Mouse (Mus musculus) lung, embryonic 14.5 days (tissue): ENCODE data around the gene Irs2. TPM values are rescaled to one million over a fixed set of nuclear protein-coding genes. Genes with fewer than 3 reads are reported as not detected.
A peak's percentile ranks its signal among the peaks of the same experiment; 100 is the strongest.

Experiments
- ATAC-seq: fragments of 200-750 bp; cut with Nextera tagmentation; 2 replicates; pipeline ENCODE4 v1.8.0; 2017; ENCODE audit warnings: mild to moderate bottlenecking, moderate TSS enrichment, moderate library complexity; ENCODE audit not compliant: insufficient read depth
- DNase-seq: peaks from one replicate; pipeline ENCODE4 v3.0.0-alpha.2; 2015
- H3K27ac ChIP-seq: fragments of 300-500 bp; sonication (generic); 2 replicates; pipeline ENCODE4 v1.5.1; 2014; ENCODE audit warnings: low read depth, mild to moderate bottlenecking, moderate library complexity
- H3K27me3 ChIP-seq: fragments of 300-500 bp; sonication (generic); 2 replicates; pipeline ENCODE4 v1.6.1; 2014; ENCODE audit warnings: low read length, control low read depth; ENCODE audit not compliant: insufficient read depth
- H3K36me3 ChIP-seq: fragments of 300-500 bp; sonication (generic); 2 replicates; pipeline ENCODE4 v1.6.1; 2014; ENCODE audit warnings: control low read depth; ENCODE audit not compliant: insufficient read depth
- H3K4me1 ChIP-seq: fragments of 300-500 bp; sonication (generic); 2 replicates; pipeline ENCODE4 v1.6.1; 2014; ENCODE audit warnings: antibody characterized with exemption, control low read depth; ENCODE audit not compliant: insufficient read depth
- H3K4me2 ChIP-seq: fragments of 300-500 bp; sonication (generic); 2 replicates; pipeline ENCODE4 v1.6.1; 2014; ENCODE audit warnings: mild to moderate bottlenecking
- H3K4me3 ChIP-seq: fragments of 300-500 bp; sonication (generic); 2 replicates; pipeline ENCODE4 v1.5.1; 2014; ENCODE audit warnings: low read depth, low read length
- H3K9ac ChIP-seq: fragments of 300-500 bp; sonication (generic); 2 replicates; pipeline ENCODE4 v1.6.1; 2014
- H3K9me3 ChIP-seq: fragments of 300-500 bp; sonication (generic); 2 replicates; pipeline ENCODE4 v1.6.1; 2016; ENCODE audit warnings: low read depth, low read length, control low read depth
- CTCF ChIP-seq: IDR thresholded peaks from 2 replicates; pipeline ENCODE4 v1.5.1; 2016; ENCODE audit warnings: antibody characterized with exemption, low read depth
- WGBS: fragments of 180-500 bp; shearing (Covaris S2); extraction: QIAGEN DNeasy Blood & Tissue Kit; methylation state at CpG from one replicate; pipeline ENCODE4 v1.1.7; 2014; 5-methylcytosine and 5-hydroxymethylcytosine counted together
- polyA plus RNA-seq: library from polyadenylated mRNA; unstranded; fragments of >200 nt; fragmentation: Nextera tagmentation; extraction: Ambion mirVana; gene quantifications from 2 replicates; pipeline ENCODE4 v1.2.1, GENCODE M21; 2014

Gene Irs2
- polyA plus RNA-seq, 1 experiment from 2014 or later = 5.7 TPM

- Histone ChIP-seq H3K9me3 (no peaks in the 10 kb centered on the region), H3K27ac (no peak overlapping the region), H3K4me3 (no peak overlapping the region), H3K9ac (no peak overlapping the region), H3K4me2 (no peak overlapping the region), H3K4me1 (peaks cover 10% of the 10 kb centered on the region; the same call in 1 of the 2 replicates), H3K36me3 (no peaks in the 10 kb centered on the region), H3K27me3 (no peaks in the 10 kb centered on the region)
- 50% methylated on average over 5 of the region's 5 CpGs for WGBS
- ATAC-seq (no peak), DNase-seq (no peak)
- TF ChIP-seq CTCF = no peak
Measured at GRCm38 (mm10) chr8:10952706-10953105, 55.6 kb downstream of the Irs2 start.

- peaks cover 9% of the 10 kb centered on the region; the same call in 1 of the 2 replicates for H3K4me1 ChIP-seq
Measured at GRCm38 (mm10) chr8:10952235-10952634, 56.0 kb downstream of the Irs2 start.

GRCm38 (mm10) chr8:10951567-10951966 lies 56.7 kb downstream of the Irs2 start:
- Histone ChIP-seq H3K9me3 (no peaks in the 10 kb centered on the region), H3K27ac (no peak overlapping the region), H3K4me2 (no peak overlapping the region), H3K4me1 (peaks cover 11% of the 10 kb centered on the region), H3K36me3 (no peaks in the 10 kb centered on the region), H3K27me3 (no peaks in the 10 kb centered on the region), H3K4me3 (no peak overlapping the region), H3K9ac (no peak overlapping the region)
- no peak for DNase-seq
- WGBS = 74% methylated on average over 4 of the region's 4 CpGs
- no peak for ATAC-seq
- no peak for TF ChIP-seq CTCF

More at GRCm38 (mm10) chr8:10952235-10952634, 56.0 kb downstream of the Irs2 start:
- no peak overlapping the region for H3K9ac ChIP-seq
- no peaks in the 10 kb centered on the region for H3K9me3 ChIP-seq
- no peak for DNase-seq
- TF ChIP-seq CTCF = no peak
- H3K4me2 ChIP-seq = no peak overlapping the region
- no peaks in the 10 kb centered on the region for H3K27me3 ChIP-seq
- H3K36me3 ChIP-seq = no peaks in the 10 kb centered on the region
- H3K4me3 ChIP-seq = no peak overlapping the region
- no peak for ATAC-seq
- no peak overlapping the region for H3K27ac ChIP-seq
- WGBS = 89% methylated on average over 2 of the region's 2 CpGs

GRCm38 (mm10) chr8:10945939-10946740 lies 62.1 kb downstream of the Irs2 start:
- Histone ChIP-seq H3K4me2 (peak overlapping the region; percentile 57), H3K9ac (peak overlapping the region; percentile 30; the same call in 1 of the 2 replicates), H3K27ac (peak overlapping the region; percentile 83), H3K9me3 (no peaks in the 10 kb centered on the region), H3K4me1 (peaks cover 22% of the 10 kb centered on the region), H3K27me3 (no peaks in the 10 kb centered on the region), H3K4me3 (peak overlapping the region; percentile 3; the same call in 1 of the 2 replicates), H3K36me3 (no peaks in the 10 kb centered on the region)
- DNase-seq (peak; percentile 96), ATAC-seq (peak; percentile 95)
- WGBS = 2% methylated on average over 23 of the region's 23 CpGs
- TF ChIP-seq CTCF = no peak

DNA sequence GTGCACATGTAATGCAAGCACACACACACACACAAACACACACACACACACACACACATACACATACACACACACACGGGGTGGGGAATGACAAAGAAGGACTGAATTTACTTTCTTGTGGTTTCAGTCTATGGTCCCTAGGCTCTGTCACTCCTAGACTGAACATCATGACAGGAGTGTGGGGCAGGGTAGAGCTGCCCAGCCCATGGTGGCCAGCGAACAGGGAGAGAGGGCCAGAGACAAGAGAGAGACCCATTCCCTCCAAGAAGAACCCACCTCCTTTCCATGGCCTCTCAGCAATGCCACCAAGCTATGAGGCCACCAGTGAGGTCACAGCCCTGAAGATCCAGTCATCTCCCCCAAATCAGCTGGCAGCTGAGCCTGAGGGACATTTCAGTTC lies 62.8 kb downstream of the Irs2 start:
- no peak for TF ChIP-seq CTCF
- Histone ChIP-seq H3K9me3 (no peaks in the 10 kb centered on the region), H3K27me3 (no peaks in the 10 kb centered on the region), H3K36me3 (no peaks in the 10 kb centered on the region), H3K27ac (peak overlapping the region; percentile 83), H3K9ac (no peak overlapping the region), H3K4me1 (peaks cover 22% of the 10 kb centered on the region), H3K4me2 (peak overlapping the region; percentile 57; the same call in 1 of the 2 replicates), H3K4me3 (no peak overlapping the region)
- DNase-seq (no peak), ATAC-seq (no peak)
- WGBS = 81% methylated on average over 2 of the region's 2 CpGs

GRCm38 (mm10) chr8:10943314-10944060 lies 64.8 kb downstream of the Irs2 start:
- TF ChIP-seq CTCF = no peak
- no peak overlapping the region for H3K4me3 ChIP-seq
- H3K36me3 ChIP-seq = no peaks in the 10 kb centered on the region
- 0 out of 2 replicates have a peak, but pooled peaks cover 6% of the 10 kb centered on the region for H3K27me3 ChIP-seq
- DNase-seq = peak; percentile 83
- H3K9ac ChIP-seq = no peak overlapping the region
- H3K4me2 ChIP-seq = no peak overlapping the region
- ATAC-seq = peak; percentile 14; the same call in 1 of the 2 replicates
- 60% methylated on average over 9 of the region's 9 CpGs for WGBS
- no peak overlapping the region for H3K27ac ChIP-seq
- no peaks in the 10 kb centered on the region for H3K9me3 ChIP-seq
- peaks cover 22% of the 10 kb centered on the region for H3K4me1 ChIP-seq

DNA sequence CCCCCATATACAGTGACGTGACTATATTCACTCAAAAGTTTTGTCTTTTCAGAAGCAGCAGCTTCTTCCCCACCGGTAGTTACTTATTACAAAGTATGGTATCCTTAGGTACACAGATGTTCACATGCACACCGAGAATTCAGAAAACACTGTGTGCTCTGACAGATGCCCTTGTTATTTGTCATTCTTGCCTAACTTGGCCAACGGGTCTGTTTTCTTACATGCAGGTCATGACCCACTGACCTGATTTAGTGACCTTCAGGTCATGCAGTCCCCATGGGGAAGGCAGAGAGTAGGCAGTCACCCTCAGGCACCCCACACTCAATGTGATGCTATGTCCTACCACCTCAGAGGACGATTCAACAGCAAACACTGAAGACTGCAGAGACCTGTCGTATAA lies 68.4 kb downstream of the Irs2 start:
- Histone ChIP-seq H3K4me1 (peaks cover 16% of the 10 kb centered on the region; the same call in 1 of the 2 replicates), H3K27ac (no peak overlapping the region), H3K9me3 (no peaks in the 10 kb centered on the region), H3K36me3 (no peaks in the 10 kb centered on the region), H3K9ac (no peak overlapping the region), H3K4me2 (no peak overlapping the region), H3K27me3 (0 out of 2 replicates have a peak, but pooled peaks cover 6% of the 10 kb centered on the region), H3K4me3 (no peak overlapping the region)
- no peak for ATAC-seq
- no peak for DNase-seq
- no peak for TF ChIP-seq CTCF
- WGBS = 50% methylated on average over 6 of the region's 6 CpGs
